In the genomic region with DNA sequence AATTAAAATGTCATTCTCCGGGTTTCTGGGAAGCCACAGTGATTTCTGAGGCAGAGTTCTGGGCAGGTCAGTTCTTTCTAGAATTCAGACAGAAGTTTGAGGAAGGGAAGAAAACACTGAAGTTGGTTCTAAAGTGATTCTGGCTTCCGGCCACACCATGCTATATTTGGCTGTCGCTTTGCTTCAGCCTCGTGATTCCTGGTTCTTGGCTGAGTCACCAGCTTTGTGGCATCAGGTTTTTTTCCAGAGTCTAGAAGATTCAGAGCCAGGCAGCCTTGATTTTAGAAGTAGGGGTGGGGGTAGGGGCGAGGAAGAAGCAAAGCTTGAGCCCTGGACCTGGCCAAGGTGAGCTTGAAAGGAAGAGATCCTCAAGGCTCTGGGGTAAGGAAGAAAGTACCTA, we compare ENCODE assay signal across 9 mouse cellular contexts. TPM values are rescaled to one million over a fixed set of nuclear protein-coding genes. Genes with fewer than 3 reads are reported as not detected.
DNase-seq lines count a peak whose midpoint lies in the region; ATAC-seq and TF ChIP-seq lines count a peak whose summit lies in the region.
"Had no signal": no experiment of that assay in that cellular context is flagged by ENCODE, and none has a peak within 500 bp of the region (broad histone marks: within the 10 kb centered on the region; RNA-seq: fewer than 3 reads in every experiment).

No protein-coding gene starts in this region.

- H3K36me3 ChIP-seq in megakaryocyte, embryonic 14.5 days (replicated peaks; ENCODE audit: low read length) = peaks cover 11% of the 10 kb centered on the region

- peaks cover 48% of the 10 kb centered on the region for H3K4me1 ChIP-seq in megakaryocyte, embryonic 14.5 days

- intact Hi-C loops in left cerebral cortex, adult 2 months (cut with DNase I) = no loop called here

- peaks cover 2% of the 10 kb centered on the region for H3K27me3 ChIP-seq in megakaryocyte, embryonic 14.5 days (replicated peaks)
- H3K27me3 ChIP-seq: limb, embryonic 12.5 days had no signal

- DNase-seq in brain, adult 2 months (ENCODE audit: low read depth, low spot score) = peak; percentile 97
- peak; percentile 50 to 67 for DNase-seq in gastrocnemius, adult 8-10 months (ENCODE audit: low spot score in 2 of 2)
- DNase-seq in induced T-regulatory cell, adult 2 months (ENCODE audit: low read depth) = peak; percentile 65
- peak; percentile 74 to 81 for DNase-seq in left cerebral cortex, adult 2 months (ENCODE audit: extremely low spot score in 1 of 2, low spot score in 2 of 2)
- DNase-seq in naive thymus-derived CD4-positive, alpha-beta T cell, adult 2 months (ENCODE audit: low read depth) = peak; percentile 57

- H3K4me3 ChIP-seq in megakaryocyte, embryonic 14.5 days (replicated peaks) = peak overlapping the region; percentile 79
- no peak overlapping the region for H3K4me3 ChIP-seq in left cerebral cortex, adult 2 months
- H3K4me3 ChIP-seq: limb, embryonic 12.5 days had no signal

- no peak for TF ChIP-seq CTCF in left cerebral cortex, adult 2 months (IDR thresholded peaks at IDR 0.05)

- no peak for ATAC-seq in megakaryocyte, adult 5-6 weeks (ENCODE audit: poor library complexity, severe bottlenecking)
- ATAC-seq in megakaryocyte-erythroid progenitor cell, adult 5-6 weeks (replicated peaks; ENCODE audit: low FRiP score, low TSS enrichment, poor library complexity, severe bottlenecking) = no peak

- no peaks in the 10 kb centered on the region for H3K9me3 ChIP-seq in megakaryocyte, embryonic 14.5 days
- H3K9me3 ChIP-seq: limb, embryonic 12.5 days had no signal

- peak overlapping the region; percentile 100 for H3K27ac ChIP-seq in left cerebral cortex, adult 2 months

RNA-seq across cellular contexts. Expression of gene Ubc, which starts 1.6 kb away (rescaled TPM):
- polyA plus RNA-seq in megakaryocyte, embryonic 14.5 days (2012; ENCODE audit: insufficient read depth, low replicate concordance) = 71.3 and 127 TPM in 2 replicates
- total RNA-seq in megakaryocyte, adult 5-6 weeks (2015) = 260 and 265 TPM in 2 replicates
- total RNA-seq in megakaryocyte, adult 5-6 weeks (2017) = 355 and 414 TPM in 2 replicates
- 1,000 to 10,000 TPM; 1,167 to 1,677 (median 1,560) TPM for total RNA-seq in gastrocnemius, adult 8-10 months (2022)
- total RNA-seq in left cerebral cortex, adult 2 months (2021) = 100 to 1,000 TPM; 846 to 851 TPM
- total RNA-seq in megakaryocyte-erythroid progenitor cell, adult 5-6 weeks (2014; fragmentation: Nextera tagmentation) = 110 and 133 TPM in 2 replicates
- total RNA-seq in megakaryocyte-erythroid progenitor cell, adult 5-6 weeks (2017) = 202 and 258 TPM in 2 replicates

RNA-seq across cellular contexts. Expression of gene Gm10382, which starts 2.5 kb away (rescaled TPM):
- polyA plus RNA-seq in megakaryocyte, embryonic 14.5 days (2012; ENCODE audit: insufficient read depth, low replicate concordance) = 0.53 and 1.9 TPM in 2 replicates
- total RNA-seq in megakaryocyte, adult 5-6 weeks (2015) = not detected in 2 replicates
- total RNA-seq in megakaryocyte, adult 5-6 weeks (2017) = 0.11 TPM in 1 of 2 replicates, not detected in the other
- total RNA-seq in gastrocnemius, adult 8-10 months (2022) = under 1 TPM in 2 of 4 experiments, not detected in 2; 0.31 to 0.34 TPM
- under 1 TPM; 0.28 to 0.48 TPM for total RNA-seq in left cerebral cortex, adult 2 months (2021)
- total RNA-seq in megakaryocyte-erythroid progenitor cell, adult 5-6 weeks (2014; fragmentation: Nextera tagmentation) = not detected in 2 replicates
- total RNA-seq in megakaryocyte-erythroid progenitor cell, adult 5-6 weeks (2017) = 0.56 TPM in 1 of 2 replicates, not detected in the other

RNA-seq across cellular contexts. Expression of gene Dhx37, which starts 42.3 kb away (rescaled TPM):
- 14.4 and 23.5 TPM in 2 replicates for polyA plus RNA-seq in megakaryocyte, embryonic 14.5 days (2012; ENCODE audit: insufficient read depth, low replicate concordance)
- 6.6 and 13.9 TPM in 2 replicates for total RNA-seq in megakaryocyte, adult 5-6 weeks (2015)
- total RNA-seq in megakaryocyte, adult 5-6 weeks (2017) = 15.7 and 29.0 TPM in 2 replicates
- 1 to 10 TPM; 4.4 to 5.1 (median 4.8) TPM for total RNA-seq in gastrocnemius, adult 8-10 months (2022)
- total RNA-seq in left cerebral cortex, adult 2 months (2021) = 10 to 100 TPM; 12.2 to 12.7 TPM
- total RNA-seq in megakaryocyte-erythroid progenitor cell, adult 5-6 weeks (2014; fragmentation: Nextera tagmentation) = 21.2 and 34.5 TPM in 2 replicates
- 69.0 and 83.7 TPM in 2 replicates for total RNA-seq in megakaryocyte-erythroid progenitor cell, adult 5-6 weeks (2017)

RNA-seq across cellular contexts. Expression of gene Bri3bp, which starts 49.8 kb away (rescaled TPM):
- 36.3 and 36.5 TPM in 2 replicates for polyA plus RNA-seq in megakaryocyte, embryonic 14.5 days (2012; ENCODE audit: insufficient read depth, low replicate concordance)
- total RNA-seq in megakaryocyte, adult 5-6 weeks (2015) = 46.8 and 49.2 TPM in 2 replicates
- total RNA-seq in megakaryocyte, adult 5-6 weeks (2017) = 19.7 and 26.3 TPM in 2 replicates
- total RNA-seq in gastrocnemius, adult 8-10 months (2022) = 1 to 10 TPM; 3.0 to 4.6 (median 4.1) TPM
- 10 to 100 TPM; 95.2 to 95.6 TPM for total RNA-seq in left cerebral cortex, adult 2 months (2021)
- 37.4 and 77.0 TPM in 2 replicates for total RNA-seq in megakaryocyte-erythroid progenitor cell, adult 5-6 weeks (2014; fragmentation: Nextera tagmentation)
- 28.5 and 31.3 TPM in 2 replicates for total RNA-seq in megakaryocyte-erythroid progenitor cell, adult 5-6 weeks (2017)

RNA-seq across cellular contexts. Expression of gene Scarb1, which starts 50.7 kb away (rescaled TPM):
- polyA plus RNA-seq in megakaryocyte, embryonic 14.5 days (2012; ENCODE audit: insufficient read depth, low replicate concordance) = 138 and 186 TPM in 2 replicates
- total RNA-seq in megakaryocyte, adult 5-6 weeks (2015) = 88.7 and 92.9 TPM in 2 replicates
- 86.3 and 88.2 TPM in 2 replicates for total RNA-seq in megakaryocyte, adult 5-6 weeks (2017)
- 10 to 100 TPM; 11.1 to 19.0 (median 13.3) TPM for total RNA-seq in gastrocnemius, adult 8-10 months (2022)
- total RNA-seq in left cerebral cortex, adult 2 months (2021) = 10 to 100 TPM; 24.4 to 29.6 TPM
- 71.7 and 85.8 TPM in 2 replicates for total RNA-seq in megakaryocyte-erythroid progenitor cell, adult 5-6 weeks (2014; fragmentation: Nextera tagmentation)
- total RNA-seq in megakaryocyte-erythroid progenitor cell, adult 5-6 weeks (2017) = 29.7 and 57.0 TPM in 2 replicates
